Mouse (Mus musculus): ENCODE data around the gene Plxdc1.

DNA sequence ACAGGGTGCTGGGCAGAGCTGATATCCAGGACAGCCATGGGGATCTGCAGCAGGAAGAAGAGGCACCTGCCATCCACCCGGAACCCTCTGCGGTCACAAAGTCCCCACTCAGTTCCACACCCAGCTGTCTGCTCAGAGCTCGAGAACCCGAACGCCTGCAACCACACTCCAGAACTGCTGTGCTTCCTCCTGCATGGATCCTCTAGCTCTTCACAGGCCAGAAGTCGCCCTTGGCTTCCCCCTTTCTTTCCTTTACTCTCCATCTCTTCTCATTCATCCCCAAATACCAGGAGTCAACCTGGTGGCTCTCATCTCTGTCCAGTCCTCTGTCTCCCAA, 32.3 kb downstream of the Plxdc1 start:
- TF ChIP-seq CTCF (IDR thresholded peaks at IDR 0.05; ENCODE audit: low read depth), result no peak
- TF ChIP-seq EP300 (IDR thresholded peaks at IDR 0.05; ENCODE audit: low read depth), result no peak

Data from liver, embryonic 14.5 days (tissue).